Mouse (Mus musculus) macrophage (primary cell): ENCODE results near the gene Nlgn3. TPM values are rescaled to one million over a fixed set of nuclear protein-coding genes. Genes with fewer than 3 reads are reported as not detected.

Source experiments
- H3K27ac ChIP-seq: fragments of 350-480 bp; formaldehyde crosslinking; 2 replicates; pipeline ENCODE4 v1.9.0; 2021
- H3K36me3 ChIP-seq: fragments of 350-480 bp; formaldehyde crosslinking; 2 replicates; pipeline ENCODE4 v1.9.0; 2021; ENCODE audit errors: inconsistent target
- H3K4me3 ChIP-seq: fragments of 350-480 bp; formaldehyde crosslinking; 2 replicates; pipeline ENCODE4 v1.9.0; 2021; ENCODE audit errors: inconsistent target
- H3K79me2 ChIP-seq: fragments of 350-480 bp; formaldehyde crosslinking; 2 replicates; pipeline ENCODE4 v1.9.0; 2021; ENCODE audit errors: inconsistent target
- WGBS: methylation state at CpG from one replicate; pipeline ENCODE4 v1.1.7; 2026; ENCODE audit warnings: inconsistent platforms; ENCODE audit not compliant: missing documents; 5-methylcytosine and 5-hydroxymethylcytosine counted together
- polyA plus RNA-seq: library from polyadenylated mRNA; stranded (reverse); fragments of 250-400 nt; gene quantifications from 3 replicates; pipeline ENCODE4 v1.2.4, GENCODE M21; 2018; ENCODE audit warnings: inconsistent platforms

Gene Nlgn3
- polyA plus RNA-seq, 1 experiment from 2014 or later = not detected

- no peak overlapping the region for H3K27ac ChIP-seq
- H3K79me2 ChIP-seq = no peaks in the 10 kb centered on the region
- H3K4me3 ChIP-seq = no peak overlapping the region
- H3K36me3 ChIP-seq = peaks cover 25% of the 10 kb centered on the region; the same call in 1 of the 2 replicates
- WGBS = 89% methylated on average over 14 of the region's 14 CpGs
These were observed 12.9 kb upstream of the Nlgn3 start for GRCm38 (mm10) chrX:101285953-101286670.

- Histone ChIP-seq H3K27ac (no peak overlapping the region), H3K4me3 (no peak overlapping the region), H3K36me3 (peaks cover 22% of the 10 kb centered on the region; the same call in 1 of the 2 replicates), H3K79me2 (no peaks in the 10 kb centered on the region)
- 84% methylated on average over 3 of the region's 3 CpGs for WGBS
These were observed 11.4 kb upstream of the Nlgn3 start for GRCm38 (mm10) chrX:101287543-101287942.

DNA sequence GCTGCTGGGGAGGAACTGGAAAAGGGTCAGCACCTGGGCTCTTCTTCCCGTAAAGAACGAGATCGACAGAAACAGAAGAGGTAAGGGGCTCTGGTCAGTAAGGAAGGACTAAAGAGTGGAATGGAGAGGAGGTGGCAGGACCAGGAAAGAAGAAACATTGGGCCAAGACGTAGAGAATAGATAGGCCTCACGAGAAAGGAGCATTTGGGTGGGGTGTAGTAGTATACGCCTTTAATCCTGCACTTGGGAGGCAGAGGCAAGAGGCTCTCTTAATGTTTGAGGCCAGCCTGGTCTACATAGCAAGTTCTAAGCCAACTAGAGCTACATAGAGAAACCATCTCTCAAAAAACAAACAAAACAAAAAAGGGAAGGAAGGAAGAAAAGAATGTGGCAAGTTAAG is 10.5 kb upstream of the Nlgn3 start:
- Histone ChIP-seq H3K79me2 (no peaks in the 10 kb centered on the region), H3K36me3 (peaks cover 23% of the 10 kb centered on the region; the same call in 1 of the 2 replicates), H3K27ac (no peak overlapping the region), H3K4me3 (no peak overlapping the region)
- WGBS = 91% methylated on average over 5 of the region's 6 CpGs

DNA sequence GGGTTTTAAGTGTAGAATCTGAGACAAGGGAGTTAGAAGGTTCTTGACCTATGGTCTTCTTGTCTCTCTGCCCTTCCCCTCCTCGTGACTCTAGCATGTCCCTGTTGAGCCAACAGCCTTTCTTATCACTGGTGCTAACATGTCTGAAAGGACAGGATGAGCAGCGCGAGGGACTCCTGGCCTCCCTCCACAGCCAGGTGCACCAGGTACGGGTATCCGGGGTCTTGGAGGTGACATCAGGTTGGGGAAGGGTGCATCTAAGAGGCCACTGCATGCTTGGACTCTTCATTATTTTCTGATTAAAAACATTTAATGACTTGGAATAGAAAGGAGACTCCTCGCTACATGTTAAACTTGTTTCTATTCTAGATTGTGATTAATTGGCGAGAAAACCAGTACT is 9.9 kb upstream of the Nlgn3 start:
- H3K4me3 ChIP-seq = no peak overlapping the region
- H3K36me3 ChIP-seq = peaks cover 21% of the 10 kb centered on the region; the same call in 1 of the 2 replicates
- WGBS = 88% methylated on average over 7 of the region's 7 CpGs
- H3K79me2 ChIP-seq = no peaks in the 10 kb centered on the region
- H3K27ac ChIP-seq = no peak overlapping the region

GRCm38 (mm10) chrX:101290111-101290510 is 8.9 kb upstream of the Nlgn3 start:
- H3K79me2 ChIP-seq = no peaks in the 10 kb centered on the region
- H3K36me3 ChIP-seq = peaks cover 18% of the 10 kb centered on the region; the same call in 1 of the 2 replicates
- no peak overlapping the region for H3K27ac ChIP-seq
- WGBS = 91% methylated on average over 10 of the region's 10 CpGs
- H3K4me3 ChIP-seq = no peak overlapping the region

GRCm38 (mm10) chrX:101299473-101300426 is 782 bp downstream of the Nlgn3 start:
- H3K79me2 ChIP-seq = no peaks in the 10 kb centered on the region
- H3K4me3 ChIP-seq = no peak overlapping the region
- whole genome bisulfite sequencing = 59% methylated on average over 11 of the region's 13 CpGs
- H3K27ac ChIP-seq = no peak overlapping the region
- H3K36me3 ChIP-seq = peaks cover 6% of the 10 kb centered on the region; the same call in 1 of the 2 replicates

DNA sequence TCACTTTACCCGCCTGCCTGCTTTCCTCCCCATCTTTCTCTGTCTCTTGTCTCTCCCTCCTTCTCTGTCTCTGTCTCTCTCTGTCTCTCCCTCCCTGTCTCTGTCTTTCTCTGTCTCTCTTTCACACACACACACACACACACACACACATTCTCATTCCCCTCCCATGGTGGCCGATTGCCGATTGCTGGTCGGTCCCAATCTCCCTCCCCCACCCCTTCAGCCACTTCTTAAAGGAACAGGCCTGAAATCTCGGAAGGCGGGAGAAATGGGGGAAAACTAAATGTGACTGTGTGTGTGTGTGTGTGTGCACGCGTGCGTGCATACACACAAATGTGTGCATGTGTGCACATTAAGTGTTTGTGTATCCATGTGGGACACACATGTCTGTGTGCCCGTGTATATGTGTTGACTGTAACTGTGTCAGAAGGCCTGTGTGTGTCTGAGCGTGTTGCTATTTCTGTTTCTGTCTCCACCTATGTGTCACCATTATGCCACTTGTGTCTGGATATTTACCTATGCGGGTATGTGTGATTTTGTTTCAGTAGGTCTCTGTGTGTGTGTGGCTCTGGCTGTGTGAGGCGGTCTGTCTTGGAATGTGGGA is 1.6 kb downstream of the Nlgn3 start:
- Histone ChIP-seq H3K27ac (no peak overlapping the region), H3K79me2 (no peaks in the 10 kb centered on the region), H3K4me3 (no peak overlapping the region), H3K36me3 (peaks cover 6% of the 10 kb centered on the region; the same call in 1 of the 2 replicates)
- 85% methylated on average over 7 of the region's 13 CpGs for WGBS

DNA sequence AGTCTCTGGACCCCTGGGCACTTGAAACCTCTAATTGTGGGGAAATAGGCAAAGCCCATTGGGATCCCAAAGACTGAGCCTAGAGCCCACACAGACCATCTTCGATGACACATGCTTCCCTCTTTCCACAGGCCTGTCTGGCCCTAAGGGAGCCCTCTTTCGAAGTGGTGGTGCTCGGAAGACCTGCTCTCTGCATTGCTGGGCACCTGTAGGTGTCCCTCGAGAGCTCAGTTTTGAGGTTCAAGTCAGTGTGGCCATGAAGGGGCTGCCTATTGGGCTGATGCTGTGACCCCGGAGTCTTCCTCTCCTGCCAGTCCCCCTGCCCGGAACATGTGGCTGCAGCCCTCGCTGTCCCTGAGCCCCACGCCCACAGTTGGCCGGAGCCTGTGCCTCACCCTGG is 2.7 kb downstream of the Nlgn3 start:
- Histone ChIP-seq H3K79me2 (no peaks in the 10 kb centered on the region), H3K36me3 (peaks cover 6% of the 10 kb centered on the region; the same call in 1 of the 2 replicates), H3K27ac (no peak overlapping the region), H3K4me3 (no peak overlapping the region)
- 87% methylated on average over 8 of the region's 9 CpGs for WGBS

GRCm38 (mm10) chrX:101304646-101305045 is 5.7 kb downstream of the Nlgn3 start:
- WGBS = 77% methylated on average over 2 of the region's 2 CpGs
- no peak overlapping the region for H3K27ac ChIP-seq
- H3K79me2 ChIP-seq = no peaks in the 10 kb centered on the region
- H3K36me3 ChIP-seq = no peaks in the 10 kb centered on the region
- no peak overlapping the region for H3K4me3 ChIP-seq

DNA sequence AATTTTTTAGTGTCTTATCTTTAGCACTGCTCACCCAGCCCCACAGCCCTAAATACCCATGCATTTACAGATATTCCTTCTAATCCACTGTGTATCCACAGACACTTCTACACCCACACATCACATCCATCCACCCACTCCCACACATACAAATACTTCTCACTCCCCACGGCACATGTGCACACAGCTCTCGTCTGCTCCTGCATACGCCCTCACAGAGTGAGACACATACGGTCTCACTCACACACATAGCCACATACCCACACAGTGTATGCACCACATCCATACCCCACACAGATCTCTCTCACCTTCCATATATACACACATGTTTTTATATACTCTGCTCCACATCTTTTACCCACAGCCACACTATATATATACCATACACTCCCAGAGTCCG is 10.3 kb downstream of the Nlgn3 start:
- WGBS = 97% methylated on average over 5 of the region's 5 CpGs
- no peak overlapping the region for H3K4me3 ChIP-seq
- H3K79me2 ChIP-seq = no peaks in the 10 kb centered on the region

GRCm38 (mm10) chrX:101313625-101314359 is 14.8 kb downstream of the Nlgn3 start:
- no peak overlapping the region for H3K27ac ChIP-seq
- no peaks in the 10 kb centered on the region for H3K36me3 ChIP-seq
- H3K4me3 ChIP-seq = no peak overlapping the region
- H3K79me2 ChIP-seq = no peaks in the 10 kb centered on the region
- 45% methylated on average over 6 of the region's 6 CpGs for WGBS

More for the DNA sequence above, 10.3 kb downstream of the Nlgn3 start:
- H3K36me3 ChIP-seq = no peaks in the 10 kb centered on the region
- H3K27ac ChIP-seq = no peak overlapping the region

DNA sequence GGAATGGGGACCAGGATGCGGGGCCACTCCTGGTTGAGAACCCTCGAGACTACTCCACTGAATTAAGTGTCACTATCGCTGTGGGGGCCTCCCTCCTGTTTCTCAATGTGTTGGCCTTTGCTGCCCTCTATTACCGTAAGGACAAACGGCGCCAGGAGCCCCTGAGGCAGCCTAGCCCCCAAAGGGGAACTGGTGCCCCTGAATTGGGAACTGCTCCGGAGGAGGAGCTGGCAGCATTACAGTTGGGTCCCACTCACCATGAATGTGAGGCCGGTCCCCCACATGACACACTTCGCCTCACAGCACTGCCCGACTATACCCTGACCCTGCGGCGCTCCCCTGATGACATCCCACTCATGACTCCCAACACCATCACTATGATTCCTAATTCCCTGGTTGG is 20.8 kb downstream of the Nlgn3 start:
- Histone ChIP-seq H3K4me3 (no peak overlapping the region), H3K36me3 (no peaks in the 10 kb centered on the region), H3K27ac (no peak overlapping the region), H3K79me2 (no peaks in the 10 kb centered on the region)
- 70% methylated on average over 12 of the region's 12 CpGs for WGBS

- Histone ChIP-seq H3K36me3 (no peaks in the 10 kb centered on the region), H3K4me3 (no peak overlapping the region), H3K79me2 (no peaks in the 10 kb centered on the region), H3K27ac (no peak overlapping the region)
- 86% methylated on average over 7 of the region's 8 CpGs for WGBS
These were observed 27.3 kb downstream of the Nlgn3 start for GRCm38 (mm10) chrX:101325989-101326899.
